Mouse (Mus musculus): ENCODE results near the gene Spdye4a. TPM values are rescaled to one million over a fixed set of nuclear protein-coding genes. Genes with fewer than 3 reads are reported as not detected.

Gene Spdye4a
- total RNA-seq, 1 experiment = not detected

GRCm38 (mm10) chr5:143255131-143255519 lies 28.4 kb upstream of the Spdye4a start:
- no peak for DNase-seq (ENCODE audit: low read depth, low spot score)
- H3K9me3 ChIP-seq (ENCODE audit: control insufficient read depth, insufficient read depth, low read depth, low read length) = no peaks in the 10 kb centered on the region
- peak overlapping the region; percentile 61 to 63; a peak in 3 of 4 replicates for H3K4me3 ChIP-seq (ENCODE audit: insufficient read depth in 1 of 2, low read depth in 1 of 2, low read length in 2 of 2, poor library complexity in 1 of 2, severe bottlenecking in 1 of 2)
- in situ Hi-C loops (cut with MboI; ENCODE audit: low sequenced_read_pairs in 2 of 2, unreplicated experiment in 2 of 2) = no loop called here
- H3K27ac ChIP-seq (ENCODE audit: insufficient read depth, low read depth, low read length, poor library complexity, severe bottlenecking) = no peak overlapping the region
- no peaks in the 10 kb centered on the region for H3K36me3 ChIP-seq (ENCODE audit: control insufficient read depth, insufficient read depth, low read length, poor library complexity, severe bottlenecking)
- no peak for TF ChIP-seq ZC3H11A (IDR thresholded peaks at IDR 0.05; ENCODE audit: borderline replicate concordance, low read depth, low read length)
- TF ChIP-seq MAFK (IDR thresholded peaks at IDR 0.05; ENCODE audit: insufficient read depth, low read depth, low read length) = no peak
- TF ChIP-seq HCFC1 (IDR thresholded peaks at IDR 0.05; ENCODE audit: borderline replicate concordance, insufficient read depth, low read length) = no peak
- no peak for TF ChIP-seq ZNF384 (IDR thresholded peaks at IDR 0.05; ENCODE audit: low read depth, low read length)
- TF ChIP-seq CHD2 (IDR thresholded peaks at IDR 0.05; ENCODE audit: low read depth, low read length) = no peak
- H3K4me1 ChIP-seq (ENCODE audit: control insufficient read depth in 2 of 2, insufficient read depth in 2 of 2, low read length in 2 of 2, poor library complexity in 1 of 2) = no peaks in the 10 kb centered on the region
- H3K9ac ChIP-seq (ENCODE audit: insufficient read depth, low read depth, low read length, poor library complexity, severe bottlenecking) = peak overlapping the region; percentile 29; the same call in 1 of the 2 replicates

GRCm38 (mm10) chr5:143254487-143255130 lies 27.9 kb upstream of the Spdye4a start:
- in situ Hi-C loops (cut with MboI; ENCODE audit: low sequenced_read_pairs in 2 of 2, unreplicated experiment in 2 of 2) = no loop called here
- Histone ChIP-seq H3K9ac (ENCODE audit: insufficient read depth, low read depth, low read length, poor library complexity, severe bottlenecking) (peak overlapping the region; percentile 29), H3K4me3 (ENCODE audit: insufficient read depth in 1 of 2, low read depth in 1 of 2, low read length in 2 of 2, poor library complexity in 1 of 2, severe bottlenecking in 1 of 2) (peak overlapping the region; percentile 61 to 63; a peak in 3 of 4 replicates), H3K27ac (ENCODE audit: insufficient read depth, low read depth, low read length, poor library complexity, severe bottlenecking) (no peak overlapping the region), H3K9me3 (ENCODE audit: control insufficient read depth, insufficient read depth, low read depth, low read length) (no peaks in the 10 kb centered on the region), H3K4me1 (ENCODE audit: control insufficient read depth in 2 of 2, insufficient read depth in 2 of 2, low read length in 2 of 2, poor library complexity in 1 of 2) (no peaks in the 10 kb centered on the region), H3K36me3 (ENCODE audit: control insufficient read depth, insufficient read depth, low read length, poor library complexity, severe bottlenecking) (no peaks in the 10 kb centered on the region)
- no peak for DNase-seq (ENCODE audit: low read depth, low spot score)
- no peak for TF ChIP-seq ZC3H11A (IDR thresholded peaks at IDR 0.05; ENCODE audit: borderline replicate concordance, low read depth, low read length)
- TF ChIP-seq MAFK (IDR thresholded peaks at IDR 0.05; ENCODE audit: insufficient read depth, low read depth, low read length) = no peak
- no peak for TF ChIP-seq CHD2 (IDR thresholded peaks at IDR 0.05; ENCODE audit: low read depth, low read length)
- TF ChIP-seq ZNF384 (IDR thresholded peaks at IDR 0.05; ENCODE audit: low read depth, low read length) = no peak
- no peak for TF ChIP-seq HCFC1 (IDR thresholded peaks at IDR 0.05; ENCODE audit: borderline replicate concordance, insufficient read depth, low read length)

GRCm38 (mm10) chr5:143253881-143254486 lies 27.3 kb upstream of the Spdye4a start:
- Histone ChIP-seq H3K9ac (ENCODE audit: insufficient read depth, low read depth, low read length, poor library complexity, severe bottlenecking) (peak overlapping the region; percentile 29), H3K36me3 (ENCODE audit: control insufficient read depth, insufficient read depth, low read length, poor library complexity, severe bottlenecking) (no peaks in the 10 kb centered on the region), H3K4me3 (ENCODE audit: insufficient read depth in 1 of 2, low read depth in 1 of 2, low read length in 2 of 2, poor library complexity in 1 of 2, severe bottlenecking in 1 of 2) (peak overlapping the region; percentile 61 to 63; a peak in 3 of 4 replicates), H3K27ac (ENCODE audit: insufficient read depth, low read depth, low read length, poor library complexity, severe bottlenecking) (no peak overlapping the region), H3K9me3 (ENCODE audit: control insufficient read depth, insufficient read depth, low read depth, low read length) (no peaks in the 10 kb centered on the region), H3K4me1 (ENCODE audit: control insufficient read depth in 2 of 2, insufficient read depth in 2 of 2, low read length in 2 of 2, poor library complexity in 1 of 2) (no peaks in the 10 kb centered on the region)
- TF ChIP-seq HCFC1 (IDR thresholded peaks at IDR 0.05; ENCODE audit: borderline replicate concordance, insufficient read depth, low read length) (no peak), MAFK (IDR thresholded peaks at IDR 0.05; ENCODE audit: insufficient read depth, low read depth, low read length) (no peak), CHD2 (IDR thresholded peaks at IDR 0.05; ENCODE audit: low read depth, low read length) (no peak)
- DNase-seq (ENCODE audit: low read depth, low spot score) = no peak
- in situ Hi-C loops (cut with MboI; ENCODE audit: low sequenced_read_pairs in 2 of 2, unreplicated experiment in 2 of 2) = no loop called here

- DNase-seq (ENCODE audit: low read depth, low spot score) = no peak
- Histone ChIP-seq H3K9me3 (ENCODE audit: control insufficient read depth, insufficient read depth, low read depth, low read length) (no peaks in the 10 kb centered on the region), H3K36me3 (ENCODE audit: control insufficient read depth, insufficient read depth, low read length, poor library complexity, severe bottlenecking) (peaks cover under 1% of the 10 kb centered on the region; the same call in 1 of the 2 replicates), H3K4me3 (ENCODE audit: insufficient read depth in 1 of 2, low read depth in 1 of 2, low read length in 2 of 2, poor library complexity in 1 of 2, severe bottlenecking in 1 of 2) (peak overlapping the region; percentile 61 to 63), H3K27ac (ENCODE audit: insufficient read depth, low read depth, low read length, poor library complexity, severe bottlenecking) (no peak overlapping the region), H3K4me1 (ENCODE audit: control insufficient read depth in 2 of 2, insufficient read depth in 2 of 2, low read length in 2 of 2, poor library complexity in 1 of 2) (no peaks in the 10 kb centered on the region), H3K9ac (ENCODE audit: insufficient read depth, low read depth, low read length, poor library complexity, severe bottlenecking) (peak overlapping the region; percentile 28)
- in situ Hi-C loops (cut with MboI; ENCODE audit: low sequenced_read_pairs in 2 of 2, unreplicated experiment in 2 of 2) = no loop called here
- TF ChIP-seq ZC3H11A (IDR thresholded peaks at IDR 0.05; ENCODE audit: borderline replicate concordance, low read depth, low read length) (no peak), MAFK (IDR thresholded peaks at IDR 0.05; ENCODE audit: insufficient read depth, low read depth, low read length) (no peak), HCFC1 (IDR thresholded peaks at IDR 0.05; ENCODE audit: borderline replicate concordance, insufficient read depth, low read length) (no peak), ZNF384 (IDR thresholded peaks at IDR 0.05; ENCODE audit: low read depth, low read length) (no peak), CHD2 (IDR thresholded peaks at IDR 0.05; ENCODE audit: low read depth, low read length) (no peak)
These were observed 26.6 kb upstream of the Spdye4a start for GRCm38 (mm10) chr5:143253186-143253880.
